Mouse (Mus musculus) gastrocnemius, postnatal 36 days (tissue): ENCODE data around the gene Psmd6. TPM values are rescaled to one million over a fixed set of nuclear protein-coding genes. Genes with fewer than 3 reads are reported as not detected.

Experiments used
- DNase-seq, 2 experiments: peaks; one replicate each; pipeline ENCODE4 v3.0.0; 2022
- intact Hi-C: fragments of 180-260 bp; cut with DNase I; formaldehyde crosslinking; loops from one replicate; pipeline ENCODE4 v1.15.1; 2025
- total RNA-seq, 2 experiments: library from RNA; stranded (reverse); gene quantifications; 2 replicates each; pipeline ENCODE4 v1.2.3; 2021

The Psmd6 gene
- total RNA-seq, 2 experiments from 2014 or later, result 136 to 144 TPM

GRCm38 (mm10) chr14:14066241-14066640, 54.5 kb downstream of the Psmd6 start:
- intact Hi-C loops, result no loop called here
- DNase-seq, result no peak

- no peak for DNase-seq
- intact Hi-C loops, result no loop called here
These were observed 55.7 kb downstream of the Psmd6 start for GRCm38 (mm10) chr14:14065142-14065498.

- intact Hi-C loops, result loop anchor here (5.0 kb wide), 1 partner anchor 47 kb away; no protein-coding TSS in a partner anchor
- DNase-seq, result no peak
These were observed 56.2 kb downstream of the Psmd6 start for GRCm38 (mm10) chr14:14064486-14065141.

- intact Hi-C loops, result loop anchor here (5.0 kb wide), 1 partner anchor 46 kb away; no protein-coding TSS in a partner anchor
- no peak for DNase-seq
These were observed 57.4 kb downstream of the Psmd6 start for GRCm38 (mm10) chr14:14063382-14063781.

- intact Hi-C loops, result loop anchor here (5.0 kb wide), 1 partner anchor 45 kb away; no protein-coding TSS in a partner anchor
- DNase-seq, result no peak
These were observed 58.1 kb downstream of the Psmd6 start for GRCm38 (mm10) chr14:14062531-14063245.

Other genes with a start within 250 kb of the Psmd6 start
- gene Gm281, start 206.5 kb downstream of the Psmd6 start, total RNA-seq, result not detected
- 10 to 100 TPM; 13.3 to 16.0 TPM for gene Atxn7, start 159.5 kb downstream of the Psmd6 start, total RNA-seq
- gene Thoc7, start 159.1 kb downstream of the Psmd6 start, total RNA-seq, result 100 to 1,000 TPM; 110 to 140 TPM
- not detected for gene Olfr720, start 65.9 kb upstream of the Psmd6 start, total RNA-seq
- not detected for gene Olfr31, start 201.8 kb upstream of the Psmd6 start, total RNA-seq
- gene Il3ra, start 225.3 kb upstream of the Psmd6 start, total RNA-seq, result 1 to 10 TPM; 1.2 to 1.3 TPM